Mouse (Mus musculus) spleen, postnatal 14 days (tissue): ENCODE results near the gene Ltbp4.

ENCODE experiments used
- DNase-seq, 2 experiments: peaks; one replicate each; pipeline ENCODE4 v3.0.0; 2021 to 2022; ENCODE audit warnings: low spot score in 2 of 2

The Ltbp4 gene

GRCm38 (mm10) chr7:27355745-27356240, 18.3 kb upstream of the Ltbp4 start, which contains the start of gene Shkbp1:
Shkbp1 (minus strand) TSS chr7:27356019.
- peak; percentile 71 to 79 for DNase-seq

DNA sequence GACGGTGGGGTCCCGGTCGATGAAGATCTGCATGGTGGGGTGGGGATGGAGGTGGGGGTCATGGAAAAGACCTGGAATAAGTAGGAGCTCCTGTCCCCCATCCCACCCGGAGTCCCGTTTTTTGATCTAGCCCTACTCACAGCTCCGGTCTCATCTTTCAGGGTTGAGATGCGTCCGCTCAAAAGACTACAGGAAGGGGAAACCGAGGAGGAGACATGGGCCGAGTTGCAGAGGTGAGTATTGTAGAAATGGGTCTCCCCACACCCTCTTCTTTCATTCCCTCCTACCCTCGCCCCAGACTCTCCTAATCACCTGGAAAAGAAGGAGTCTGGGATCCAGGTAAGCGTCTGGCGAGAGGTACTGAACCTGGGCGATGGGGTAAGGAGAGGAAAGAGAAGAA, 17.8 kb upstream of the Ltbp4 start:
- DNase-seq: no peak

DNA sequence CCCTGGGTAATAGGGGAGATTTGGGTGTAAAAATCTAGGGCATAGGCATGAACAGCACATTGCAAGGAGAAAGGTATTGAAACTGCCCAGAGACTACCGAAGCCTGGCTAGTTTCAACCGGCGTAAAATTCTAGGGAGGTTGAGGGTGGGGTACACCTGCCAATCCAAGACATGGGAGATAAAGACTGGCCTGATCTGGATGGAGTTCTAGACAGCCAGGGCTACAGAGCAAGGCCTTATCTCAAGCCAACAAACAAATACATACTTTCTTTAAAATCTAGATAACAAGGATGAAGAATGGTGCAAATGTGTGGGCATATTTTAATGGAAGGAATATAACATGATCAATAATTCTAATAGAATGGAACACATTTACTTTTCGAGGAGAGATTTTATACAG, 17.3 kb upstream of the Ltbp4 start:
- DNase-seq: no peak

- no peak for DNase-seq
Measured at GRCm38 (mm10) chr7:27354144-27354543, 16.7 kb upstream of the Ltbp4 start.

- DNase-seq: no peak
Measured at GRCm38 (mm10) chr7:27345444-27345843, 8.0 kb upstream of the Ltbp4 start.

GRCm38 (mm10) chr7:27342595-27342994, 5.1 kb upstream of the Ltbp4 start:
- no peak for DNase-seq

DNA sequence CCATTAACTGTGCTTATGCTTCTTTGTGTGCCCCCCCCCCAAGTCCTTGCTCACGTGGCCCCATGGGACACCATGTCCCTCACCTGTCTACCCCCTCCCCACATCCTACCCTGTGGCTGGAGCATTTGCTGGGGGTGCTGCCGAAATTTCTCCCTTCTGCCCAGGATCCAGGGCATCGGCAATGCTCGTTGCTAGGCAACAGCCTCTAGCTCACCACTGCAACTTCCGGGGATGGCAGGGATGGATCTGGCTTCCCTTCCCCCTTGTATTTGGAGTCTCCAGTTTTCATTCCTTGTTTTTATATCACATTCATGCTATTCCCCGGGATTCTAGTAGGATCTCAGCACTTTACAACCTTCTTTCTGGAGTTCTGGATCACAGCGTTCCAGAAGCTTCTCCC, 2.0 kb upstream of the Ltbp4 start:
- DNase-seq: no peak

DNA sequence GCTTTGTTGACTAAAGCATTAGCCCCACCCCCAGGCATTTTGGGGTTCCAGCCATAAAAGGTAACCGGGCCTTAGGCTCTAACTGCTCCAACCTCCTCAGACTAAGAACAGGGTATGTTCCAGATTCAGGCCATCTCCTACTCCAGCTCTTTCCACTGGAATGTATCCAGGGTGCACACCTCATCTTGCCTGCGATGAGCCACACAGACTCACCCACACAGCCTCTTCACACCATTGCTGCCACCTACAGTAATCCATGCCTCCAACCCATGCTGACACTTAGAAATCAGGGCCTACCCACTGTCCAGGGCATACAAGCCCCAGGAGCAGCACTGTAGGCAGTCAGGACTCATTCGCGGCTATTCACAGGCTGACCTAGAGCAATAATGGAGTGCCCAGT, 1.6 kb upstream of the Ltbp4 start:
- DNase-seq: no peak

GRCm38 (mm10) chr7:27335928-27336823, 1.3 kb downstream of the Ltbp4 start:
- DNase-seq: peak; percentile 69 to 84

DNA sequence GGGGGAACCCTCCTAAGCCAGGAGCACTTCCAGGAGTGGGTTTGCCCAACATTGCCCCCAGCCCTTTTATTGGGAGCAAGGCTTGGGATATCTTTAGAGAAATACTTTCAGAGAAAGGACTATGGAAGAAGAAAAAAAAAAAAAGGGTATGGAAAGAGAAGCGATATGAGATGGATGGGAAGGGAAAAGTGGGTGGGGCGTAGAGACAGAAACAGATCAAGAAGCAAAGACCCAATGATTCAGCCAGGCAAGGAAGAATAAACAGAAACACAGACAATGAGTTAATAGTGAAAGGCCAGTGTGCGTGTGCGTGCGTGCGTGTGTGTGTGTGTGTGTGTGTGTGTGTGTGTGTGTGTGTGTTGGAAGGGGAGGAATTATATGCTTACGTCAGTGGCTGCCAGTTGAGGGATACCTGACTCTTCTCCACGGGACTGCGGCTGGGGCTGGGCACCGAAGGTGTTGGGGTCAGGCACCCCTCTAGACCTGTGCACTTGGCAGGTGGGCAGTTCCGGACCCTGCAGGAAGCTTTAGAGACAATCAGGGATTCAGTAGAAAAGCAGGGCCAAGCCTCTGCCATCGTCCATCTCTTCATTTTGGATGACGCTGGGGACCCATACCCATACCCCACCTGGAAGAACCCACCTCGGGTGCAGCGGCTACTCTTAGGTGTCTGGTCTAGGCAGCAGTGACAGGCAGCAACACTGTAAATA, 2.3 kb downstream of the Ltbp4 start:
- DNase-seq: no peak

- no peak for DNase-seq
Measured at GRCm38 (mm10) chr7:27334405-27334911, 3.0 kb downstream of the Ltbp4 start.

DNA sequence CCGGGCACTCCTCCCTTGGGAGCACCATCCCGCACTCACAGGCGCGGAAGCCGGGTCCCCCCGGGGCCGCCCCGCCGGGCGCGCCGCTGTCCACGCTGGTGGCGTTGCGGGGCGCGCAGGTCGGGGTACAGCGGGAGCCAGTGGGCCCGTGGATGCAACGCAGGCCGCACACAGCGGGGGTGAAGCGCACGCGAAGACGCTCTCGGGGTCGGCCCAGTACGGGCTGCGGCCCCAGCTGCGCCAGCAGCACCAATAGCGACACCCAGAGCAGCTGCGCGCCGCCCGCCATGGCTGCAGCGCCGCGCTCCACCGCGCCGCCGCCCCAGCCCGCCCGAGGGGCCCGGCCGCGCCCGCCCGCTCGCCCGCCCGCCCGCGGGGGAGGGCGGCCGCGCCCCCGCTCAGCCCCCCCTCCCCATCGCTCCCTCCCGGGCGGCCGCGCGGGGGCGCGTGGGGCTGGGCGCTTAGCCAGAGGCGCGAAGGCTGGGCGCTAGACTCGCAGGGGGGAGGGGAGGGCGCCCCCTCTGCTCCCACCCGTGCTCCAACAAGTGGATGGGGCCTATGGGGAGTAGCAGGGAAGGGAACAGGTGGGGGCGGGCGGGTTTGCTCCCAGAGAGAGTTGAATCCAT, 4.1 kb downstream of the Ltbp4 start:
- DNase-seq: no peak

DNA sequence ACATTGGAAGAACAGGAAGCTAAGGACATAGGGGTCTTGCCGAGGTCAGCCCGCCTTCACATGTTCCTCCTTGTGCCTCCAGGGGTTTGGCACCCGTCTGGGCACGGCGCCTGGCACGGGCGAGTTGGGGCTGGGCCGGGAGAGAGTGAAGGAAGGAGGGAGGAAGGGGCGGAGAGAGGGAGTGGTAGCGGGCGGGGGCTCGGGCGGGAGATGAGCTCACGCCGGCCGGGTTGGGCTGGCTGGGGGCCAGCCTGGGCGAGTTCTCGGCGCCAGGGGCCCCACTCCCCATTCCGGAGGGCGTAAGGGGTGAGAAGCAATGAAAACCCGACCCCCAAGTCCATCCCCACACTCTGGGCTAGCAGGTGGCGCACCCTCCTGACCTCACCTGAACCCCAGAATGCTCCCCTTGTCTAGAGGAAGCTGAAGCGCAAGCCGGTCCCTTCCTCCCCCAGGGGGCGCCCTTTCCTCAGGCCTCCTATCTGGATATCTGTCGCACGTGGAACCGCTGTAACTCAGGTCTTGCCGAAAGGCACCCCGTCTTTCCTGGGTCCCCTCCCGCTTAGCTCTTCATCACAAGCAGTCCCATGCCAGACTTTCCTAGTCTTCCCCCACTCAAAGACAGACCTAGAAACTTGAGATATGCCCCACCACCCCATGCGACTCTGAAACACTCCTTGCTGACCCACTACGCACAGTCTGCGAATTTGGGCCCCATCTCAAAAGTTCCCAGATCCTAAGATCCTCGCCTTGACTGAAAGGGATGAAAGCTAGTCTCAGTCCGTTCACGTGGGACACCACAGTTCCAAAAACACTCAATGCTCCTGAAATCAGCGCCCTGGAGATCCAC, 4.9 kb downstream of the Ltbp4 start:
- peak; percentile 78 to 86 for DNase-seq

GRCm38 (mm10) chr7:27331854-27332253, 5.6 kb downstream of the Ltbp4 start:
- no peak for DNase-seq

DNA sequence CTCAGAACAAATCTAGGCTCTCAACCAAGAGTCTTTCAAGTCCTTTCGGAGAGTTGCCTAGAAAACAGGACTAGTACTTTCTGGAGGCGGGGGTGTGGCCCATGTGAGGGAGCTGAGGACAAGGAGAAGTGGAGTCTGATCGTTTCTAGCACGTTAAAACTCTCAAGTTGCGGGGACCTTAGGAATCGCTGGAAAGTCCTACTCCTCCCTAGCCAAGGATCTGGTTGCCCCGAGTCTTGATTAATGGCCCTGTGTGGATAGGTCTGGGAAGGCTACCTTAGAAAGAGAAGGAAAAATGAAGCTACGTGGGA, 6.0 kb downstream of the Ltbp4 start:
- no peak for DNase-seq

DNA sequence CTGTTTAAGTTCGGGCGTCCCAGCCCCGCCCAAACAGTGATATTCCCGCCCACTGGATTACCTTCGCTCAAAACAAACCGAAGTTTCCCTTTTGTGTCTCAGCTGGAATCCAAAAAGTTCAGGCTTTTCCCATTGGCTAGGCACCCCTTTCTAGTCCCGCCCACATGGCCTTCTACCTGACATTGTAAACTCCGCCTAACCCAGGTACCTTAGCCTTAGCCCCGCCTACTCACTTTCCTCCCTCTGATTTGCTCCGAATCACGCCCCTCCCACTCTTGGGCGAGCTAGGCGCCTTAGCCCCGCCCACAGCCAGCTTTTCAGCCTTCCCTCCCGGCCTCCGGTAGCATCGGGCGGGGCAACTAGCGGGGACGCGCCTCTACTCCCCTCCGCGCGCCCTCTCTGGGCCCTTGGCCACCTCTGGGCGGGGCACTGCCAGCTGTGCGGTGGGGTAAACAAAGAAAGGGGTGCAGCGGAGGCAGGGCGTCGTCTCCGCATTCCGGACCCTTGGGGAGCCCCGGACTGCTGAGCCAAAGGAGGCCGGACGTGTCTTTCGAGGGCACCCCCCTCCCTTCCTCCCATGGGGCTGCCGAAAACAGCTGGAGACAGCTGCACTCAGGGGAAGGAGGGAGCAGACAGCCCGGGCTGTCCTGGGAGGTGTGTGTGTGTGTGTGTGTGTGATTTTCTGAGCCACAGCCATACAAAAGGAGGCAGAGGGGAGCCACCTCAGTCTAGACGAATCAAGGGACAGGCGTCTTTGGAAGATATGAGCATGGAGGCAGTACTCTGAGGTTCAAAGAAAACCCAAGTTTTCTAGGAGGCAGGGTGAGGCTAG, 6.6 kb downstream of the Ltbp4 start:
- DNase-seq: peak; percentile 72 to 81

DNA sequence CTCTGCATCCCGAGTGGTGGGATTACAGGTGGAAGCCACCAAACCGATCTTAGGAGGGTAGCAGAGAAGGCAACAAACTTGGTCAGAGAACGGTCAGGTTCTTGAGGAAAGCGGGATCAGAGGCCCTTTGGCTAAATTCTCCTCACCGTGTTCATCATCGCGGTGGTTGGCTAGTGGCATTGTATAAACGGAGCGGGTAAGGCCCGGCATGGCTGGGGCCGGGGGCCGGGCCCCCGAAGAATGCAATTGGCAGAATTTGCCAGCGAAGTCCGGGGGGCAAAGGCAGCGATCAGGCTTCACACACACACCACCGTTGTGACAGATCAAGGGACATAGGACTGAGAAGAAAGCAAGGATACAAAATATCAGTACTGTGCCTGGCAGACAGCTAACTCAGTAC, 7.5 kb downstream of the Ltbp4 start:
- DNase-seq: no peak

DNA sequence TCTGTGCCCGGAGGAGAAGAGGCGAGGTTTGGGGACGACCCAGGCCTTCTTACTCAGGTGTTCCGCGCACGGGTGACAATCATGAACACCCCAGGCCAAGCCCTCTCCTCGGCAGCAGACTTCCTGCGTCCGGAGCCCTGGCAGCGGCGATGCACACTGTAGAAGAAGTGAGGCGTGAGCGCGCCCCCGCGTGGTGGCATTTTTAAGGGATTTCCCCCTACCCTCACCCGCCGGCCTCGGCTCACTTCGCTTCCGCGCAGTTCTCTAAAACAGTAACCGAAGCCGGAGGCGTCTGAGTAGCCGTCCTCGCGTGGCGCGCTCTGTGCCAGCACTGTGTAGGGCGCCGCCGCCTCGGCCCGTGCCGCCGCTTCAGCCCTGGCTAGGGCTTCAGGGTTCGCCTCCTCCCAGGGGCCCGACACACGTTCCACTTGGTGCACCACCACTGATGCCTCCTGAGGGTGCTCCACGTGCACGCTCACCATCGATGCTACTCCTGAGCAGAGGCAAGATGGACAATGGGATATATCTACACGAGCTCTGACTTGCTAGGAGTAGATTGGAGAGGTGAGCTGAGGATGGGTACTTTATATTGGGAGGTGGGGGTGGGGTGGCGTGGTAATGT, 8.1 kb downstream of the Ltbp4 start:
- DNase-seq: peak; percentile 80 to 87

DNA sequence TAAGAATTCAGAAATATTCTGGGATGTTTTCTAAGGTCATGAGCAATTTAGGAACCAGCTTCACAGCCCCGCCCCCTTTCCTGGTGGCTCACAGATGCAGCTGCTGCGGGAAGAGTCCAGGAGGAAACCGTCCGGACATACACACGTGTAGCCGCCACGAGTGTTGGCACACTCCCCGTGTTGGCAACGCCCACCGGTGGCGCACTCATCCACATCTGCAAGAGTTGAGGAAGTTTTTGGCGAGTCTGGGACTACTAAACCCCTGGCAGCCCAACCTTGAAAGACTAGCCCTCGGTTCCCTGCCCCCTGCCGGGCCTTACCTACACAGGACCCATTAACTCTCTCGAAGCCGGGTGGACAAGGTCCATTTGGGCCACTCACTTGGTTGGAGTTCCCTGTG, 8.8 kb downstream of the Ltbp4 start:
- DNase-seq: no peak

DNA sequence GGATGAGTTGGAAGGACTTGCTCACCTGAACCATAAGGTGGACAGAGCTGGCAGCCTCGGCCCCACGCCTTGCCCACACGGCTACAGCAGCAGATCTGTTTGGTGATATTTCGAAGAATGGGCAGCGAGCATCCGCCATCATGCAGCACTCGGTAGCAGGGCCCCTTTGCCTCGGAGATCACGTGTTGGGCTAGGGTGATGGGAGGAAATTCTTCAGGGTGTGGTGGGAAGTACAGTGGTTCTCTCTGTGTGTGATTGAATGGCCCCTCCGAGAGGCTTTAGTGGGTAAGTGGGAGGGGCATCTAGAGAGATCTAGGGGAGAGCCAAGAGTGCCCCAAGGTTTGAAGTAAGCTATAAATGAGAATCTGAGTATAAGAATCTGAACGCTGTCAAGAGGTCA, 9.3 kb downstream of the Ltbp4 start:
- DNase-seq: no peak
